Mouse (Mus musculus) heart, adult 2 months (tissue): ENCODE measurements around the gene Veph1.

ENCODE experiments used
- CTCF ChIP-seq: fragments of 200-600 bp; IDR thresholded peaks from 2 replicates; pipeline ENCODE4 v1.8.1; 2022; ENCODE audit warnings: antibody characterized with exemption, mild to moderate bottlenecking, moderate library complexity
- EP300 ChIP-seq: fragments of 200-500 bp; IDR thresholded peaks from 2 replicates; pipeline ENCODE4 v1.6.1; 2011; ENCODE audit warnings: low read depth, low read length, control low read depth; ENCODE audit not compliant: insufficient read depth

- no peak for TF ChIP-seq CTCF
- TF ChIP-seq EP300: no peak
These were observed 56.2 kb downstream of the Veph1 start for GRCm38 (mm10) chr3:66240476-66240875.
